8 mouse cellular contexts compared by ENCODE assay signal in genomic region chr2:36214023-36214422, GRCm38 (mm10). TPM values are rescaled to one million over a fixed set of nuclear protein-coding genes. Genes with fewer than 3 reads are reported as not detected.
A peak's percentile ranks its signal among the peaks of the same experiment; 100 is the strongest.
DNase-seq lines count a peak whose midpoint lies in the region; ATAC-seq and TF ChIP-seq lines count a peak whose summit lies in the region.

No protein-coding gene starts in this region.

- peaks cover 22% of the 10 kb centered on the region for H3K4me1 ChIP-seq in hindbrain, embryonic 13.5 days (replicated peaks)

- peak; percentile 62 for DNase-seq in Patski (ENCODE audit: low read depth, low spot score)
- DNase-seq in cerebellum, postnatal 10 days = peak; percentile 92 to 93
- DNase-seq in frontal cortex, postnatal 14 days (ENCODE audit: low spot score in 2 of 2) = peak; percentile 74 to 88
- peak; percentile 86 to 93 for DNase-seq in layer of hippocampus, postnatal 14 days (ENCODE audit: low spot score in 2 of 2)
- DNase-seq in lung, postnatal 14 days = peak; percentile 91
- DNase-seq in retina, adult 2 months (ENCODE audit: low read depth, low spot score) = peak; percentile 51
- peak; percentile 75 for DNase-seq in thymus, postnatal 25 days

- no peak overlapping the region for H3K4me2 ChIP-seq in hindbrain, embryonic 13.5 days

- WGBS in hindbrain, embryonic 13.5 days = 9% methylated on average over 8 of the region's 8 CpGs

- no peaks in the 10 kb centered on the region for H3K36me3 ChIP-seq in hindbrain, embryonic 13.5 days

- TF ChIP-seq CTCF in Patski (IDR thresholded peaks at IDR 0.05) = peak; percentile 82

- in situ Hi-C loops in Patski (cut with MboI; ENCODE audit: low pct_unique_long_range_greater_than_20kb) = loop anchor here (5.0 to 10.0 kb wide), 2 partner anchors 61 to 207 kb away; no protein-coding TSS in a partner anchor

- CTCF ChIA-PET in Patski (lab: Charles Lee) = interaction anchor here (0.7 to 3.9 kb wide), 22 partner anchors 9 to 230 kb away, joined by 3 to 42 read pairs (median 4); no protein-coding TSS in a partner anchor

- H3K9me3 ChIP-seq in hindbrain, embryonic 13.5 days = no peaks in the 10 kb centered on the region

- ATAC-seq in Patski = peak; percentile 71
- peak; percentile 65 for ATAC-seq in hindbrain, embryonic 13.5 days (ENCODE audit: low FRiP score)

- H3K4me3 ChIP-seq in hindbrain, embryonic 13.5 days = no peak overlapping the region

- no peak overlapping the region for H3K9ac ChIP-seq in hindbrain, embryonic 13.5 days

- no peak overlapping the region for H3K27ac ChIP-seq in hindbrain, embryonic 13.5 days

- POLR2A ChIA-PET in Patski (lab: Charles Lee) = interaction anchor here (1.1 kb wide), 1 partner anchor 62 kb away, joined by 6 read pairs; no protein-coding TSS in a partner anchor

- H3K27me3 ChIP-seq in Patski = no peaks in the 10 kb centered on the region
- H3K27me3 ChIP-seq in hindbrain, embryonic 13.5 days = peaks cover 43% of the 10 kb centered on the region

RNA-seq across cellular contexts. Expression of gene Ptgs1, which starts 16.2 kb away (rescaled TPM):
- polyA plus RNA-seq in Patski (2021) = 40.4 TPM
- 5.1 and 5.2 TPM in 2 replicates for polyA plus RNA-seq in hindbrain, embryonic 13.5 days (2015; fragmentation: Nextera tagmentation; extraction: Ambion mirVana)
- total RNA-seq in layer of hippocampus, postnatal 14 days (2021) = 10 to 100 TPM; 16.4 to 19.6 TPM
